In the genomic region with DNA sequence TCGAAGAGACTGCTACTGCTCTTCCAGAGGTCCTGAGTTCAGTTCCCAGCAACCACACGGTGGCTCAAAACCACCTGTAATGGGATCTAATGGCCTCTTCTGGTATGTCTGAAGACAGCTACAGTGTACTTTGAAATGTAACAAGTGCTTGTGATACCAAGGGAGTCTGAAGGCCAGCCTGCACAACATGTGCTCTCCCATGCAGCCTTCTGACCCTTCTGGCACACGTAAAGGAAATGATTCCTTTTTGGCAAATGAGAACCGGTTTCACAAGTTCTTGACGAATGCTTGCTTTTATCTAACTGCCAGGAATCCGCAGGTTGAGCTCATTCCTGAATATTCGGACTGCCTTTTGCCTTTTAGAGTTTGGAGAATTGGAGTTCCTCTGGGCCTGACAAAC, we compare ENCODE assay signal across 8 mouse cellular contexts. TPM values are rescaled to one million over a fixed set of nuclear protein-coding genes. Genes with fewer than 3 reads are reported as not detected.
DNase-seq lines count a peak whose midpoint lies in the region; ATAC-seq lines count a peak whose summit lies in the region.

No protein-coding gene starts in this region.

- peak overlapping the region; percentile 65 for H3K9ac ChIP-seq in kidney, embryonic 14.5 days (ENCODE audit: low read depth, low read length)
- peak overlapping the region; percentile 61 for H3K9ac ChIP-seq in forebrain, embryonic 11.5 days (ENCODE audit: low read length)
- H3K9ac ChIP-seq in midbrain, embryonic 13.5 days (replicated peaks), result peak overlapping the region; percentile 53

- H3K9me3 ChIP-seq in kidney, embryonic 14.5 days (ENCODE audit: control insufficient read depth, low read length), result no peaks in the 10 kb centered on the region
- H3K9me3 ChIP-seq in forebrain, embryonic 11.5 days (ENCODE audit: control insufficient read depth, low read length), result no peaks in the 10 kb centered on the region
- no peaks in the 10 kb centered on the region for H3K9me3 ChIP-seq in midbrain, embryonic 13.5 days

- H3K36me3 ChIP-seq in kidney, embryonic 14.5 days (ENCODE audit: control insufficient read depth, insufficient read depth, low read length), result no peaks in the 10 kb centered on the region
- H3K36me3 ChIP-seq in forebrain, embryonic 11.5 days (ENCODE audit: control insufficient read depth, insufficient read depth, low read length), result no peaks in the 10 kb centered on the region
- no peaks in the 10 kb centered on the region for H3K36me3 ChIP-seq in midbrain, embryonic 13.5 days

- no peak for DNase-seq in kidney, postnatal 10 days
- DNase-seq in forebrain, embryonic 11.5 days (ENCODE audit: low spot score), result no peak
- DNase-seq in kidney, postnatal 14 days, result peak; percentile 36
- no peak for DNase-seq in spleen, adult 18-20 months
- no peak for DNase-seq in right cerebral cortex, adult 2 months (ENCODE audit: low spot score in 2 of 2)

- no peaks in the 10 kb centered on the region for H3K27me3 ChIP-seq in kidney, embryonic 14.5 days (ENCODE audit: control insufficient read depth, insufficient read depth, low read length)
- H3K27me3 ChIP-seq in forebrain, embryonic 11.5 days (ENCODE audit: control insufficient read depth, insufficient read depth, low read length), result no peaks in the 10 kb centered on the region
- H3K27me3 ChIP-seq in midbrain, embryonic 13.5 days, result 0 out of 2 replicates have a peak, but pooled peaks cover 5% of the 10 kb centered on the region

- H3K4me1 ChIP-seq in kidney, embryonic 14.5 days (ENCODE audit: control insufficient read depth, insufficient read depth, low read length), result peaks cover 6% of the 10 kb centered on the region
- peaks cover 5% of the 10 kb centered on the region for H3K4me1 ChIP-seq in forebrain, embryonic 11.5 days (replicated peaks; ENCODE audit: control insufficient read depth, insufficient read depth, low read length)
- H3K4me1 ChIP-seq in midbrain, embryonic 13.5 days (replicated peaks), result peaks cover 12% of the 10 kb centered on the region

- H3K4me3 ChIP-seq in kidney, embryonic 14.5 days (ENCODE audit: low read length), result peak overlapping the region; percentile 33
- peak overlapping the region; percentile 14; the same call in 1 of the 2 replicates for H3K4me3 ChIP-seq in forebrain, embryonic 11.5 days (ENCODE audit: low read depth, low read length)
- H3K4me3 ChIP-seq in midbrain, embryonic 13.5 days (replicated peaks), result peak overlapping the region; percentile 32

- peak overlapping the region; percentile 68 for H3K4me2 ChIP-seq in kidney, embryonic 14.5 days (replicated peaks; ENCODE audit: low read depth, low read length)
- peak overlapping the region; percentile 55; the same call in 1 of the 2 replicates for H3K4me2 ChIP-seq in forebrain, embryonic 11.5 days (ENCODE audit: low read depth, low read length, severe bottlenecking)
- H3K4me2 ChIP-seq in midbrain, embryonic 13.5 days (replicated peaks), result peak overlapping the region; percentile 54

- peak overlapping the region; percentile 86 for H3K27ac ChIP-seq in kidney, embryonic 14.5 days (ENCODE audit: low read depth, low read length)
- no peak overlapping the region for H3K27ac ChIP-seq in forebrain, embryonic 11.5 days (ENCODE audit: low read depth, low read length)
- H3K27ac ChIP-seq in midbrain, embryonic 13.5 days, result no peak overlapping the region

- 34% methylated on average over 7 of the region's 7 CpGs for WGBS in kidney, embryonic 14.5 days
- WGBS in forebrain, embryonic 11.5 days, result 54% methylated on average over 7 of the region's 7 CpGs
- WGBS in midbrain, embryonic 13.5 days, result 60% methylated on average over 7 of the region's 7 CpGs

- ATAC-seq in kidney, embryonic 14.5 days (ENCODE audit: low FRiP score, low TSS enrichment), result no peak
- ATAC-seq in forebrain, embryonic 11.5 days (replicated peaks; ENCODE audit: low FRiP score), result no peak
- no peak for ATAC-seq in midbrain, embryonic 13.5 days
- no peak for ATAC-seq in CD4-positive, CD25-positive, alpha-beta regulatory T cell, adult 4 months

RNA-seq across cellular contexts. Expression of gene Nhp2, which starts 4.4 kb away (rescaled TPM):
- polyA plus RNA-seq in kidney, embryonic 14.5 days (2014; fragmentation: Nextera tagmentation; extraction: Ambion mirVana), result 211 and 264 TPM in 2 replicates
- 154 and 165 TPM in 2 replicates for polyA plus RNA-seq in forebrain, embryonic 11.5 days (2014; fragmentation: Nextera tagmentation; extraction: Ambion mirVana)
- 104 and 110 TPM in 2 replicates for polyA plus RNA-seq in midbrain, embryonic 13.5 days (2015; fragmentation: Nextera tagmentation; extraction: Ambion mirVana)
- 100 to 1,000 TPM in 1 of 2 experiments, 10 to 100 TPM in 1; 87.8 to 116 TPM for polyA plus RNA-seq in CD4-positive, CD25-positive, alpha-beta regulatory T cell, adult 4 months (2017; shearing (Covaris generic))

RNA-seq across cellular contexts. Expression of gene Hnrnpab, which starts 8.5 kb away (rescaled TPM):
- 628 and 680 TPM in 2 replicates for polyA plus RNA-seq in kidney, embryonic 14.5 days (2014; fragmentation: Nextera tagmentation; extraction: Ambion mirVana)
- polyA plus RNA-seq in forebrain, embryonic 11.5 days (2014; fragmentation: Nextera tagmentation; extraction: Ambion mirVana), result 830 and 925 TPM in 2 replicates
- 465 and 547 TPM in 2 replicates for polyA plus RNA-seq in midbrain, embryonic 13.5 days (2015; fragmentation: Nextera tagmentation; extraction: Ambion mirVana)
- polyA plus RNA-seq in CD4-positive, CD25-positive, alpha-beta regulatory T cell, adult 4 months (2017; shearing (Covaris generic)), result 10 to 100 TPM; 21.2 to 36.2 TPM

RNA-seq across cellular contexts. Expression of gene Rmnd5b, which starts 20.6 kb away (rescaled TPM):
- polyA plus RNA-seq in kidney, embryonic 14.5 days (2014; fragmentation: Nextera tagmentation; extraction: Ambion mirVana), result 38.9 and 48.7 TPM in 2 replicates
- 40.4 and 47.8 TPM in 2 replicates for polyA plus RNA-seq in forebrain, embryonic 11.5 days (2014; fragmentation: Nextera tagmentation; extraction: Ambion mirVana)
- polyA plus RNA-seq in midbrain, embryonic 13.5 days (2015; fragmentation: Nextera tagmentation; extraction: Ambion mirVana), result 66.2 and 71.8 TPM in 2 replicates
- polyA plus RNA-seq in CD4-positive, CD25-positive, alpha-beta regulatory T cell, adult 4 months (2017; shearing (Covaris generic)), result 10 to 100 TPM; 46.6 to 54.0 TPM

RNA-seq across cellular contexts. Expression of gene Phykpl, which starts 30.6 kb away (rescaled TPM):
- polyA plus RNA-seq in kidney, embryonic 14.5 days (2014; fragmentation: Nextera tagmentation; extraction: Ambion mirVana), result 15.9 and 23.2 TPM in 2 replicates
- 14.9 and 16.7 TPM in 2 replicates for polyA plus RNA-seq in forebrain, embryonic 11.5 days (2014; fragmentation: Nextera tagmentation; extraction: Ambion mirVana)
- polyA plus RNA-seq in midbrain, embryonic 13.5 days (2015; fragmentation: Nextera tagmentation; extraction: Ambion mirVana), result 13.3 and 14.6 TPM in 2 replicates
- polyA plus RNA-seq in CD4-positive, CD25-positive, alpha-beta regulatory T cell, adult 4 months (2017; shearing (Covaris generic)), result 10 to 100 TPM; 27.4 to 30.3 TPM

RNA-seq across cellular contexts. Expression of gene N4bp3, which starts 35.5 kb away (rescaled TPM):
- 18.5 and 22.6 TPM in 2 replicates for polyA plus RNA-seq in kidney, embryonic 14.5 days (2014; fragmentation: Nextera tagmentation; extraction: Ambion mirVana)
- 11.3 and 11.7 TPM in 2 replicates for polyA plus RNA-seq in forebrain, embryonic 11.5 days (2014; fragmentation: Nextera tagmentation; extraction: Ambion mirVana)
- polyA plus RNA-seq in midbrain, embryonic 13.5 days (2015; fragmentation: Nextera tagmentation; extraction: Ambion mirVana), result 8.0 and 8.3 TPM in 2 replicates
- 1 to 10 TPM; 1.2 to 2.5 TPM for polyA plus RNA-seq in CD4-positive, CD25-positive, alpha-beta regulatory T cell, adult 4 months (2017; shearing (Covaris generic))

Comparison
In these comparisons a context has a peak if more than half of its experiments do, and no peak if none do; other contexts are left out.
1. RNA of gene Hnrnpab, which starts 8.5 kb away (polyA plus RNA-seq): 830 to 925 TPM in forebrain, embryonic 11.5 days, 628 to 680 TPM in kidney, embryonic 14.5 days and 465 to 547 TPM in midbrain, embryonic 13.5 days; 21.2 to 36.2 TPM in CD4-positive, CD25-positive, alpha-beta regulatory T cell, adult 4 months; every median in the first group is over 10 times any median in the second.
2. Peak in every context shown above with its lines, with median percentiles within 50 percentile points of each other: H3K4me2 ChIP-seq, H3K4me3 ChIP-seq and H3K9ac ChIP-seq.